Mouse (Mus musculus) spleen, adult 2 months (tissue): ENCODE data around the gene Cyb5r2. TPM values are rescaled to one million over a fixed set of nuclear protein-coding genes. Genes with fewer than 3 reads are reported as not detected.

Experiments used
- DNase-seq, 2 experiments: peaks; one replicate each; pipeline versions ENCODE4 v3.0.0 to v3.0.0-alpha.2; 2012 to 2021; ENCODE audit warnings: low spot score in 2 of 2, low read depth in 1 of 2
- H3K27ac ChIP-seq: fragments of 200-500 bp; 2 replicates; pipeline ENCODE4 v1.5.1; 2012; ENCODE audit warnings: low read length, inconsistent platforms; ENCODE audit not compliant: insufficient read depth
- H3K27me3 ChIP-seq: fragments of 200-500 bp; 2 replicates; pipeline ENCODE4 v1.6.1; 2012; ENCODE audit warnings: mild to moderate bottlenecking, moderate library complexity, low read length, inconsistent platforms; ENCODE audit not compliant: control insufficient read depth, insufficient read depth
- H3K36me3 ChIP-seq: fragments of 200-500 bp; 2 replicates; pipeline ENCODE4 v1.6.1; 2012; ENCODE audit warnings: mild to moderate bottlenecking, low read length, inconsistent platforms; ENCODE audit not compliant: control insufficient read depth, insufficient read depth
- H3K4me1 ChIP-seq: fragments of 200-500 bp; 2 replicates; pipeline ENCODE4 v1.6.1; 2011; ENCODE audit warnings: inconsistent platforms; ENCODE audit not compliant: control insufficient read depth, insufficient read depth, insufficient read length
- H3K4me3 ChIP-seq: fragments of 200-500 bp; 2 replicates; pipeline ENCODE4 v1.5.1; 2011; ENCODE audit warnings: mild to moderate bottlenecking, inconsistent platforms; ENCODE audit not compliant: insufficient read depth, insufficient read length; ENCODE audit errors: extremely low read depth
- CTCF ChIP-seq: fragments of 200-500 bp; IDR thresholded peaks from 2 replicates; pipeline ENCODE4 v1.5.1; 2011; ENCODE audit warnings: mild to moderate bottlenecking, inconsistent platforms; ENCODE audit not compliant: insufficient read depth, insufficient read length, insufficient replicate concordance; ENCODE audit errors: extremely low read depth
- POLR2A ChIP-seq: fragments of 200-500 bp; IDR thresholded peaks from 2 replicates; pipeline ENCODE4 v1.6.1; 2011; ENCODE audit warnings: low read depth, low read length, inconsistent platforms
- WGBS: fragments of 180-500 bp; shearing (Covaris S2); methylation state at CpG from one replicate; pipeline ENCODE4 v1.1.7; 2018; 5-methylcytosine and 5-hydroxymethylcytosine counted together
- polyA plus RNA-seq: library from polyadenylated mRNA; depleted of rRNA; stranded (reverse); fragments of >200 nt; gene quantifications from 2 replicates; pipeline ENCODE4 v1.2.3, GENCODE M21; 2012

Cyb5r2 gene
- polyA plus RNA-seq, 1 experiment: 0.20 TPM

DNA sequence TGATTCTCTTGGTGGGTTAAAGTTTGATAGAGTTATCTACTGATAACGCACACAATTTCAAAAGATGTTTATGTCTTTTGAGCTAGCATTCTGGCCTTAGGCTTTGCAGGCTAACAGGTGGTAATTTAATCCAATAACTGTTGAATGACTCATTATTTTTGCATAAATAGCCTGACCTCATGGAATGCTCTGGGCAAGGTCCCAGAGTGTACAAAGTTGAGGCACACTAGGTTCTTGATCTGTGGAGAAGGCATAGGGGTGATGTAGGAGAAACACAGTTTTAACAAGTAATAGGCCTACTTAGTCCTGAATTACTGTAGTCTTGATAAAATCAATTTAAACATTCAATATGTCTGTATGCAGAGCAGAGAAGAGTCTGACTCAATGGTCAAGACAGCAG lies 20.4 kb upstream of the Cyb5r2 start:
- H3K36me3 ChIP-seq: no peaks in the 10 kb centered on the region
- no peak for DNase-seq
- H3K4me1 ChIP-seq: no peaks in the 10 kb centered on the region
- H3K27ac ChIP-seq: no peak overlapping the region
- 75% methylated on average over 1 of the region's 1 CpGs for WGBS
- H3K27me3 ChIP-seq: no peaks in the 10 kb centered on the region
- TF ChIP-seq POLR2A (no peak), CTCF (no peak)
- no peak overlapping the region for H3K4me3 ChIP-seq

DNA sequence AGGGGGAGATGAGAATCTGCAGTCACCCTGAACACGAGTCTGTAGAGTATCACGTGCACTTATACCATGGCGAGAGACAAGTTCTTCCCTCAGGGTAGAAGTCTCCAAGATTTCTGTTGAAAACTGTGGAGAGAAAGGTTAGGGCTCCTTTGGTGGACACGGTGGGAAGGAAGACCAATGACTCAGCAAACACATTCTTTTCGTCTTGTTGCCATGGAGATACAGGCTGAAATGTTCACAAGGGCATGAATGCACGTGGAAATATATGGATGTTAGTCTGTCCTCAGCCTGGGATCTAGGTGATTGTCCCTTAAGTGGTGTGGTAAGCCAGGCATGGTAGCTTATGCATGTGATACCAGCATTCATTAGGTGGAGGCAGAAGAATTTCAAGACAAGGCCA lies 13.0 kb upstream of the Cyb5r2 start:
- 58% methylated on average over 6 of the region's 6 CpGs for WGBS
- no peaks in the 10 kb centered on the region for H3K27me3 ChIP-seq
- DNase-seq: no peak
- H3K4me3 ChIP-seq: no peak overlapping the region
- H3K27ac ChIP-seq: no peak overlapping the region
- H3K4me1 ChIP-seq: no peaks in the 10 kb centered on the region
- TF ChIP-seq POLR2A (no peak), CTCF (no peak)
- H3K36me3 ChIP-seq: no peaks in the 10 kb centered on the region

DNA sequence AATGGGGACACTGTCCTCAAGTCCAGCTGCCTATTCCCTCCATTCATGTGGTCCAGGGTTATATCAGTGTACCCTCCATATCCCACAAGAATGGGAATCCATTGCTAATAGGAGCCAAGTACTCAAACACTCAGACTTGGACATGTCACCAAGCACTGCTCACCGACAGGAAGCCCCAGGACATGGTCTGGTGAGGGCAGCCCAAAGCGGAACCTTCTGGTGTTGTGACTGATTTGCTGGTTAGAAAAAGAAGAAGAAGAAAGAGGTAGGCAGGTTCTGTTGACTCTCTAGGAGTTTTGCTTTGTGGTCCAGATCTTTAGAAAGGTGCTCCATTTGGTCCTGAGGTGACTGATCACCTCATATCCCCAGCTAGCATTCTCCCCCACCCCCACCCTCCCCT lies 1.1 kb downstream of the Cyb5r2 start:
- TF ChIP-seq POLR2A: no peak
- no peak for TF ChIP-seq CTCF
- no peaks in the 10 kb centered on the region; the same call in 1 of the 2 replicates for H3K36me3 ChIP-seq
- H3K4me3 ChIP-seq: no peak overlapping the region
- peaks cover 3% of the 10 kb centered on the region; the same call in 1 of the 2 replicates for H3K4me1 ChIP-seq
- no peak overlapping the region for H3K27ac ChIP-seq
- no peak for DNase-seq
- no peaks in the 10 kb centered on the region for H3K27me3 ChIP-seq
- WGBS: 50% methylated on average over 2 of the region's 2 CpGs

GRCm38 (mm10) chr7:107755905-107756304 lies 1.9 kb downstream of the Cyb5r2 start:
- DNase-seq: no peak
- no peak for TF ChIP-seq CTCF
- TF ChIP-seq POLR2A: no peak
- no peak overlapping the region for H3K27ac ChIP-seq
- no peaks in the 10 kb centered on the region; the same call in 1 of the 2 replicates for H3K36me3 ChIP-seq
- H3K4me3 ChIP-seq: no peak overlapping the region
- 86% methylated on average over 3 of the region's 3 CpGs for WGBS
- no peaks in the 10 kb centered on the region for H3K27me3 ChIP-seq
- peaks cover 3% of the 10 kb centered on the region; the same call in 1 of the 2 replicates for H3K4me1 ChIP-seq

DNA sequence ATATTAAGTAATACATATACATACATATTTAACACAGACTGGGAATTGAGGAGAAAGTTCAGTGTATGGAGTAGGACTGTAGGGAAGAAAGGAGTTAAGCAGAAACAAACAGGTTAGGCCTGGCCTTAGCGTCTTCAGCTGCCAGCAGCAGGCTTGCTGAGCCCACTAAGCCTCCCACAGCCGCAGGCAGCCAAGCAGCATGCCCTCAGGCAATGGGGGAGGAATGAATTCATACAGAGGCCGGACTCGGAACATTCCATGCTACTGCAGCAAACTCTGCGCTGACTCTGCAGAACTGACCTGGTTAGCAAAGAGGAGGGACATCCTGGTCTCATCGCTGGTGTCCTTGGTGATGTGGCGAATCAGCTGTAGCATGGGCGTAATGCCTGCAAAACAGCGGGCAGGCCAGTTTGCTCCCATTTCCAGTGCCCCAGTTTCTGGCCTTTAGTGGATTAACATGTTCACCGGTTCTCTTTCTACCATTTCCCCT lies 5.8 kb downstream of the Cyb5r2 start:
- DNase-seq: no peak
- H3K4me1 ChIP-seq: no peaks in the 10 kb centered on the region
- no peak overlapping the region for H3K27ac ChIP-seq
- TF ChIP-seq CTCF: no peak
- TF ChIP-seq POLR2A: no peak
- whole genome bisulfite sequencing: 90% methylated on average over 10 of the region's 10 CpGs
- H3K27me3 ChIP-seq: no peaks in the 10 kb centered on the region
- no peak overlapping the region for H3K4me3 ChIP-seq
- H3K36me3 ChIP-seq: no peaks in the 10 kb centered on the region; the same call in 1 of the 2 replicates

DNA sequence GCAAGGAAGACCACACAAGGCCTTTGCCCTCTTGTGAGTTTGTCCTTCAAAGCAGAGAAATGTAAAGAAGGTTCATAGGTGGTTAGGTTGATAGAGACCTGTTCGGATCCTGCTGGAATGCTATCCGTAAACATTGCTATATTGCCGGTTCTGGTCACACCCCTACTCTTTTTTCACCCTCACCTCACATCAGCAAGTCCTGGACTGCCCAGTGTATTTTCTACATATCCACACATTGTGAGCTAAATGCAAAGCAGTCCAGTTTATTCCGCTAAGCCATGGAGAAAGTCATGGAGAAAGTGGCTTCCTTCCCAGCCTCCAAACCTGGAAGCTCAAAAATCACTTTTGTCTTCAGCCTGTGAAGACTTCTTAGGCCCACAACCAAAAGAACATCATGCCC lies 8.1 kb downstream of the Cyb5r2 start:
- no peaks in the 10 kb centered on the region for H3K4me1 ChIP-seq
- no peaks in the 10 kb centered on the region for H3K27me3 ChIP-seq
- WGBS: 91% methylated on average over 4 of the region's 4 CpGs
- H3K4me3 ChIP-seq: no peak overlapping the region
- H3K27ac ChIP-seq: no peak overlapping the region
- no peak for DNase-seq
- TF ChIP-seq CTCF (no peak), POLR2A (no peak)
- no peaks in the 10 kb centered on the region; the same call in 1 of the 2 replicates for H3K36me3 ChIP-seq

DNA sequence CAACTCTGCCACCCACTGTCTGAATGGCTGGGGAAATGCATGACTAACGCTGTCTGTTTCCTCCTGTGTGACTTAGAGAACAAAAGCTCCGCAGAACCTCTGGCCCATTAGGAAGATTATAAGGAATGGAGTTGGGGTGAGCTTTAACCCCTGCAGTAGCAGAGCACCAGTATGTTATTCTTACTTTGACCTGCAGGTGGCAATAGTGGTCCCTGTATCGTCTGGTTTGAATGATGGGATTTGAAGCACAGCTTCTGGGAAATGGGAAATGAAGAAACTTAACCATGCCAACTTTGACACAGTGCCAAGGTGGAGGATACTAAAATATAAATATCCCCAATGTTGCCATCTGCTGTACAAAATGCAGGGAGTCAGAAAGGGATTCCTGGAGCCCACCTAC lies 8.6 kb downstream of the Cyb5r2 start:
- 14% methylated on average over 3 of the region's 3 CpGs for WGBS
- H3K4me1 ChIP-seq: no peaks in the 10 kb centered on the region
- H3K27ac ChIP-seq: no peak overlapping the region
- no peaks in the 10 kb centered on the region for H3K27me3 ChIP-seq
- no peak; the same call in 1 of the 2 replicates for TF ChIP-seq CTCF
- TF ChIP-seq POLR2A: no peak
- H3K36me3 ChIP-seq: no peaks in the 10 kb centered on the region; the same call in 1 of the 2 replicates
- no peak for DNase-seq
- no peak overlapping the region for H3K4me3 ChIP-seq
